Mouse (Mus musculus) lung, adult 2 months (tissue): ENCODE data around the gene Exosc6.

Experiments used
- CTCF ChIP-seq: fragments of 200-500 bp; IDR thresholded peaks from 2 replicates; pipeline ENCODE4 v1.5.1; 2011; ENCODE audit warnings: mild to moderate bottlenecking, low read length, control low read depth; ENCODE audit not compliant: insufficient read depth
- POLR2A ChIP-seq: fragments of 200-500 bp; IDR thresholded peaks from 2 replicates; pipeline ENCODE4 v1.6.1; 2011; ENCODE audit warnings: low read depth, mild to moderate bottlenecking, control low read depth, low read length, borderline replicate concordance; ENCODE audit errors: extremely low read depth

DNA sequence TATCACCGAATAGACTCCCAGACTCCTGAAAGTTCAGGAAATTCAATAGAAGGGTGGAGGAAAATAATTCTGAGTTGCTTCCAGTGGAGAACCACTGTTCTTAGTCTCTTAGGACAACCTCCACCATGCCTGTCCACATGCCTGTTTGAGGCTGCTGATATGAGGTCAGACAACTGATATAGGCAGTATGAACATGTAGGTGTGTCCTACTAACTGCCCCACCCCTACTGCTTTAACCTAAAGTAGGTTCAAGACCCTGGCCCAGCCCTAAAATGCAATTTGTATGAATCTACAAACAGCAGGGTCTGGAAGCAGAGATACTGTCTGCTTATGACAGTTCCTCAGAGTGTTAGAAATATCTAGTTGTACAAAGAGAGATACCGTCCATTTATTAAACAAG, 478 bp upstream of the Exosc6 start:
- TF ChIP-seq CTCF (no peak), POLR2A (no peak)
